Mouse (Mus musculus): ENCODE data around the gene Bpifb9a.
"Not testable (repeated sequence)": the region's sequence is repeated elsewhere in the genome, so short reads cannot be mapped to it uniquely, and the experiment has no call there.

Bpifb9a gene

GRCm38 (mm10) chr2:154304604-154305003, 47.0 kb downstream of the Bpifb9a start:
- DNase-seq (ENCODE audit: low spot score in 2 of 2), result not testable (repeated sequence)

- DNase-seq (ENCODE audit: low spot score in 2 of 2), result not testable (repeated sequence)
Observed at GRCm38 (mm10) chr2:154306927-154307326, 49.3 kb downstream of the Bpifb9a start, which contains the start of gene Bpifb9b. Gene Bpifb9b, plus strand, starts transcription at chr2:154307227.

DNA sequence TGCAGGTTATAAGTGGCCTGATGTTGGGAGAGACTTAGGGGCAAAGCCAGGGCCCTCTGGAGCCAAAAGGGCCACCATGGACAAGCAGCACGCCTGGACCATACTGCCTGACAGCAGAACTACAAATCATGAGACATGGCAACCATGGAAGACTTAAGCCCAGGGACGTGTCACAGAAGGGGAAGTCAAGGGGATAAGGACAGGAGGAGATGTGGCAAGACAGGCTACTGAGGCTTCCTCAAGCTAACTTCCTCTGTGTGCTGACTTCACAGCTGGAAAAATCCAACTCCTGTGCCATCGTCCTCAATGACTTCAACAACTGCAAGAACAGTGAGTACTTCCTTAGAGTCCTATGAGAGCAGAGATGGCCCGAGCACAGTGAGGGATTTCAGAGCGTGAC, 56.1 kb downstream of the Bpifb9a start:
- not testable (repeated sequence) for DNase-seq (ENCODE audit: low spot score in 2 of 2)

All from right cerebral cortex, postnatal 10 days (tissue).